Mouse (Mus musculus) midbrain, postnatal 0 days (tissue): ENCODE data around the gene Olfr878. TPM values are rescaled to one million over a fixed set of nuclear protein-coding genes. Genes with fewer than 3 reads are reported as not detected.

ENCODE experiments used
- ATAC-seq: fragments of 200-750 bp; cut with Nextera tagmentation; 2 replicates; pipeline ENCODE4 v1.8.0; 2017; ENCODE audit warnings: moderate number of reproducible peaks, mild to moderate bottlenecking, moderate TSS enrichment, moderate library complexity; ENCODE audit not compliant: low FRiP score
- DNase-seq: peaks from one replicate; pipeline ENCODE4 v3.0.0-alpha.2; 2015; ENCODE audit warnings: low spot score
- H3K27ac ChIP-seq: fragments of 300-500 bp; sonication (generic); 2 replicates; pipeline ENCODE4 v1.5.1; 2014; ENCODE audit warnings: low read depth, mild to moderate bottlenecking, low read length, mixed read lengths
- H3K27me3 ChIP-seq: fragments of 300-500 bp; sonication (generic); 2 replicates; pipeline ENCODE4 v1.6.1; 2014; ENCODE audit warnings: low read length, control low read depth, mixed read lengths; ENCODE audit not compliant: insufficient read depth
- H3K36me3 ChIP-seq: fragments of 300-500 bp; sonication (generic); 2 replicates; pipeline ENCODE4 v1.6.1; 2014; ENCODE audit warnings: low read length, control low read depth, mixed read lengths; ENCODE audit not compliant: insufficient read depth
- H3K4me1 ChIP-seq: fragments of 300-500 bp; sonication (generic); 2 replicates; pipeline ENCODE4 v1.6.1; 2014; ENCODE audit warnings: mild to moderate bottlenecking, control low read depth, antibody characterized with exemption, low read length, mixed read lengths; ENCODE audit not compliant: insufficient read depth
- H3K4me2 ChIP-seq: fragments of 300-500 bp; sonication (generic); 2 replicates; pipeline ENCODE4 v1.6.1; 2014; ENCODE audit warnings: low read depth, mild to moderate bottlenecking, low read length, mixed read lengths; ENCODE audit not compliant: poor library complexity, severe bottlenecking
- H3K4me3 ChIP-seq: fragments of 300-500 bp; sonication (generic); 2 replicates; pipeline ENCODE4 v1.5.1; 2014; ENCODE audit warnings: low read depth, mild to moderate bottlenecking, low read length, moderate library complexity
- H3K9ac ChIP-seq: fragments of 300-500 bp; sonication (generic); replicated peaks from 2 replicates; pipeline ENCODE4 v1.6.1; 2014; ENCODE audit warnings: mild to moderate bottlenecking, low read length, moderate library complexity, mixed read lengths; ENCODE audit not compliant: poor library complexity, severe bottlenecking
- H3K9me3 ChIP-seq: fragments of 300-500 bp; sonication (generic); 2 replicates; pipeline ENCODE4 v1.6.1; 2016; ENCODE audit warnings: low read length, control low read depth
- CTCF ChIP-seq: IDR thresholded peaks from 2 replicates; pipeline ENCODE4 v1.5.1; 2016; ENCODE audit warnings: antibody characterized with exemption, mild to moderate bottlenecking
- WGBS: fragments of 180-500 bp; shearing (Covaris S2); extraction: QIAGEN DNeasy Blood & Tissue Kit; methylation state at CpG from one replicate; pipeline ENCODE4 v1.1.7; 2014; 5-methylcytosine and 5-hydroxymethylcytosine counted together
- polyA plus RNA-seq: library from polyadenylated mRNA; unstranded; fragments of >200 nt; fragmentation: Nextera tagmentation; extraction: Ambion mirVana; gene quantifications from 2 replicates; pipeline ENCODE4 v1.2.1, GENCODE M21; 2015
- total RNA-seq: library from RNA; depleted of rRNA; stranded (reverse); fragments of >200 nt; gene quantifications from 2 replicates; pipeline ENCODE4 v1.2.3, GENCODE M21; 2014

Gene Olfr878
- total and polyA plus RNA-seq, 2 experiments from 2014 or later = not detected

DNA sequence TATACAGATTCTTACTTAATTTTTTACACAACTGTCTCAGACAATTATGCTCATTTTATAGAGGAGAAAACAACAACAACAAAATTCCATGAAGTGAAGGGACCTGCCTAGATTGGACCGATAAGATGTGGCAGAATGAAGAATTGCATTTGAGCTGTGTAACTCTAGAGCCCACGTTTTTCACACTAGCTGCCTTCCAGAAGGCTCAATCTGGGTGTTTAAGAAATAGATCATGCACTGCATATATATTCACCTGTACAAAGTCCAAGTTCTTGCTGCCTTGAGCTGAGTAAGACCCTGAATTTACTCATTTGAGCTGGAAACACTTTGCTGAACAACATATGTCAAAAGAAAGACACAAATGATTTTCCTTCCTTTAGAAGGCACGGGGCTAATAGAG, 12.1 kb upstream of the Olfr878 start:
- no peak overlapping the region for H3K4me2 ChIP-seq
- no peak overlapping the region for H3K9ac ChIP-seq
- no peaks in the 10 kb centered on the region for H3K9me3 ChIP-seq
- H3K4me3 ChIP-seq = no peak overlapping the region
- no peak overlapping the region for H3K27ac ChIP-seq
- no peaks in the 10 kb centered on the region for H3K27me3 ChIP-seq
- ATAC-seq = no peak
- no peak for DNase-seq
- no peak for TF ChIP-seq CTCF
- 79% methylated on average over 3 of the region's 3 CpGs for WGBS
- no peaks in the 10 kb centered on the region for H3K36me3 ChIP-seq
- H3K4me1 ChIP-seq = no peaks in the 10 kb centered on the region

GRCm38 (mm10) chr9:37918018-37918417, 378 bp downstream of the Olfr878 start:
- Histone ChIP-seq H3K4me2 (no peak overlapping the region), H3K9ac (no peak overlapping the region), H3K27me3 (no peaks in the 10 kb centered on the region), H3K27ac (no peak overlapping the region), H3K9me3 (no peaks in the 10 kb centered on the region), H3K36me3 (no peaks in the 10 kb centered on the region), H3K4me1 (no peaks in the 10 kb centered on the region), H3K4me3 (no peak overlapping the region)
- WGBS = 56% methylated on average over 1 of the region's 1 CpGs
- DNase-seq = no peak
- ATAC-seq = no peak
- no peak for TF ChIP-seq CTCF

GRCm38 (mm10) chr9:37924194-37924593, 6.6 kb downstream of the Olfr878 start:
- WGBS = 82% methylated on average over 5 of the region's 5 CpGs
- Histone ChIP-seq H3K27me3 (no peaks in the 10 kb centered on the region), H3K4me1 (no peaks in the 10 kb centered on the region), H3K4me3 (no peak overlapping the region), H3K36me3 (no peaks in the 10 kb centered on the region), H3K4me2 (no peak overlapping the region), H3K9me3 (no peaks in the 10 kb centered on the region), H3K9ac (no peak overlapping the region), H3K27ac (no peak overlapping the region)
- TF ChIP-seq CTCF = no peak
- DNase-seq (no peak), ATAC-seq (no peak)

- ATAC-seq = no peak
- H3K27me3 ChIP-seq = no peaks in the 10 kb centered on the region
- no peak overlapping the region for H3K4me2 ChIP-seq
- no peak overlapping the region for H3K27ac ChIP-seq
- no peak for TF ChIP-seq CTCF
- WGBS = 70% methylated on average over 2 of the region's 2 CpGs
- no peak overlapping the region for H3K9ac ChIP-seq
- DNase-seq = no peak
- H3K36me3 ChIP-seq = no peaks in the 10 kb centered on the region
- no peaks in the 10 kb centered on the region for H3K9me3 ChIP-seq
- H3K4me1 ChIP-seq = no peaks in the 10 kb centered on the region
- no peak overlapping the region for H3K4me3 ChIP-seq
These were observed 7.8 kb downstream of the Olfr878 start for GRCm38 (mm10) chr9:37925445-37925844.

DNA sequence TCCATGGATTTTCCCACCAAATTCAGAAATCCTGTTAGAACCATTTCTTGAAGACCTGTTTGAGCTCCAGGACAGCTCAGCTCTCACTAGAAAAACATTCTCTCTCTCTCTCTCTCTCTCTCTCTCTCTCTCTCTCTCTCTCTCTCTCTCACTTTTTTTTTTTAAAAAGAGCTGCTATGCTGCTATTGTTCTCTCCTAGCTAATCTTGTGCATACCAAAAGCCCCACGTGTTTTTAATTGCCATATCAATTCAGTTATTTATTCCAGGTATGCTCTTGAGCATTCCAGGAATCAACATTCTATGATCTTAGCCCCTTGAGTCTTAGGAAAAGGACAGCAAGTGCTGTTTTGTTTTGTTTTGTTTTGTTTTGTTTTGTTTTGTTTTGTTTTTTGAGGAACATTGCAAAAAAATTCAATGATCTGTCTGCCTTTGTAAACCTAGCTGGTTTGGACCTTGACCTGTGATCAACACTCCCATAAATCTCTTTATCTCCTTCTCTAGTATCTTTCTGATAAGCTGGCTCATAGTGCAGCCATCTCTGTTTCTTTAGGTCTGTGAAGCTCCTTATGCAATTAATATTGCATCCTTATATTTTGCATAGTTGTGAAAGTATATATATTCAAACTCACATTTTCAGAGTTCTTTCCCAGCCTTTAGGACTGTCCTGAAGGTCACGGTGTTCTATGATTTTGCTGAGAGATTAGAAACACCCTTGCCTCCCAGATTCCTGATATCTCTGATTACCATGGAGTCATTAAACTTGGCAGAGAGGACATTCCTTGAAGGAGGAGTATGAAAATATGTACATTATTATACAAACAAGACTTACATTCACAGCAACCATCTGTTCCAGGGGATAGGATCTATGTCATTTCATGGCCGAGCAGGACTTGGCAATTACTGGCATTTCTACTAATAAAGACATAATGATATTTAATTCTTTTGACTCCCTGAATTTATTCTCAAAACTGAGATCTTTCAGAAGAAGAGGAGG, 8.7 kb downstream of the Olfr878 start:
- Histone ChIP-seq H3K27ac (no peak overlapping the region), H3K27me3 (no peaks in the 10 kb centered on the region), H3K4me2 (no peak overlapping the region), H3K4me1 (no peaks in the 10 kb centered on the region), H3K9ac (no peak overlapping the region), H3K4me3 (no peak overlapping the region), H3K36me3 (no peaks in the 10 kb centered on the region), H3K9me3 (no peaks in the 10 kb centered on the region)
- no peak for TF ChIP-seq CTCF
- ATAC-seq = no peak
- no peak for DNase-seq
- WGBS = 65% methylated on average over 3 of the region's 3 CpGs

DNA sequence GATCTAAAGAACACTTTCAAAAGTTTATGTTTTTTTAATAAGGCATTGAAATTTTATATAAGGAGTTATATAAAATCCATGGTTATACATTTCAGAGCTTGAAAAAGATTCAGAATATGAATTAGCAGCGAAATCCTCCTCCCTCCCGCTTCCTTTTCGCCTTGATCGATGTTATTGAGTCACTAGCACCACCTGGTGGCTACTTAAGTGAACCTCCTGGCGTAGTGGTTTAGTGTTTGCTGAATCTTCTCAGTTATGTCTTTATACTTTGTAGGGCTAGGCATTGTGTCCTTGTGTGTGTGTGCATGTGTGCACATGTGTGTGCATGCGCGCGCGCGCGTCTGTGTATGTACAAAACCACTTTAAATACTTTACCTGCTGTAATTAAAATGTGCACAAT, 14.9 kb downstream of the Olfr878 start:
- Histone ChIP-seq H3K27me3 (no peaks in the 10 kb centered on the region), H3K9me3 (no peaks in the 10 kb centered on the region), H3K36me3 (no peaks in the 10 kb centered on the region), H3K4me3 (no peak overlapping the region), H3K9ac (no peak overlapping the region), H3K4me1 (no peaks in the 10 kb centered on the region), H3K4me2 (no peak overlapping the region), H3K27ac (no peak overlapping the region)
- peak; percentile 97 for TF ChIP-seq CTCF
- DNase-seq = peak; percentile 91
- ATAC-seq = peak; percentile 74
- WGBS = 2% methylated on average over 11 of the region's 11 CpGs
